Mouse (Mus musculus) intestine, embryonic 16.5 days (tissue): ENCODE data around the gene Btg2. TPM values are rescaled to one million over a fixed set of nuclear protein-coding genes. Genes with fewer than 3 reads are reported as not detected.

ENCODE experiments used
- ATAC-seq: fragments of 200-750 bp; cut with Nextera tagmentation; 2 replicates; pipeline ENCODE4 v1.8.0; 2017; ENCODE audit warnings: moderate TSS enrichment, moderate library complexity
- H3K27ac ChIP-seq: fragments of 300-500 bp; sonication (generic); 2 replicates; pipeline ENCODE4 v1.5.1; 2014; ENCODE audit warnings: mild to moderate bottlenecking, low read length
- H3K27me3 ChIP-seq: fragments of 300-500 bp; sonication (generic); replicated peaks from 2 replicates; pipeline ENCODE4 v1.6.1; 2014; ENCODE audit warnings: low read length, control low read depth, mixed read lengths; ENCODE audit not compliant: control insufficient read depth, insufficient read depth
- H3K36me3 ChIP-seq: fragments of 300-500 bp; sonication (generic); 2 replicates; pipeline ENCODE4 v1.6.1; 2014; ENCODE audit warnings: low read length, control low read depth; ENCODE audit not compliant: control insufficient read depth, insufficient read depth
- H3K4me1 ChIP-seq: fragments of 300-500 bp; sonication (generic); 2 replicates; pipeline ENCODE4 v1.6.1; 2014; ENCODE audit warnings: low read length, control low read depth, mixed read lengths; ENCODE audit not compliant: control insufficient read depth, insufficient read depth
- H3K4me2 ChIP-seq: fragments of 300-500 bp; sonication (generic); 2 replicates; pipeline ENCODE4 v1.6.1; 2014; ENCODE audit warnings: low read depth, low read length, control low read depth
- H3K4me3 ChIP-seq: fragments of 300-500 bp; sonication (generic); 2 replicates; pipeline ENCODE4 v1.5.1; 2014; ENCODE audit warnings: mild to moderate bottlenecking, low read length
- H3K9ac ChIP-seq: fragments of 300-500 bp; sonication (generic); 2 replicates; pipeline ENCODE4 v1.6.1; 2014; ENCODE audit warnings: low read depth, low read length
- H3K9me3 ChIP-seq: fragments of 300-500 bp; sonication (generic); 2 replicates; pipeline ENCODE4 v1.6.1; 2016; ENCODE audit warnings: low read length, control low read depth; ENCODE audit not compliant: control insufficient read depth
- WGBS: fragments of 180-500 bp; shearing (Covaris S2); extraction: QIAGEN DNeasy Blood & Tissue Kit; methylation state at CpG from one replicate; pipeline ENCODE4 v1.1.7; 2014; 5-methylcytosine and 5-hydroxymethylcytosine counted together
- polyA plus RNA-seq: library from polyadenylated mRNA; unstranded; fragments of >200 nt; fragmentation: Nextera tagmentation; extraction: Ambion mirVana; gene quantifications from 2 replicates; pipeline ENCODE4 v1.2.1, GENCODE M21; 2015

The Btg2 gene
- 42.9 and 43.2 TPM in 2 replicates for polyA plus RNA-seq

DNA sequence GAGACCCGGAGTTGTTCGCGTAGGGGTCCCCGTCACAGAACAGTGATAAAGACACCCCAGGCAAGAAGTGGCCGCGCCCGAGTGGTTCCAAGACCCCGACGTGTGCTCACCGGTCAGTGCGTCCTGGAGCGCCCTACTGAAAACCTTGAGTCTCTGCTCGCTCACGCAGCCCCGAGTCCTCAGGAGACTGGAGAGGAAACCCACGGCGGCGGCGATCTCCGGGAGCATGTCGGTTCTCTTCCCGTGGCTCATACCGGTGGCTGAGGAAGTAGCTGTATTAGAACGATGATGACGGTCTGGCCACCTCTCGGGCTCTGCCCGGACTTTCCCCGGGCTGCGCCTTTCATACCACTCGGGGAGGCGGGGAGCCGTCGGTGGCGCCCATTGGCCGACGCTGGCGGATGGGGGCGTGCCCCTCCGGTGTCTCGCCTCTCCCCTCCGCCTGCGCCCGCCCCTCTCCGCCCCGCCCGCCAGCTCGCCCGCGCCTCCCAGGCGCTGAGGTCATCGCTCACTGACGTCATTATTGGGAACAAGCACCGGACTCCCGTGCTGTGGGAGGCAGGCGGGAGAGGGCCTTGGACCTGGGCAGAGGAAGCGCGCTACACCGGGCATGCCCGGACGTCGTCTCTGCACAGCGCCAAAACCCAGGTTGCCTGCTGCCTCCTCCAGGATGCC lies at the start of gene Btg2:
Gene Btg2 (minus strand): TSS at position 319 of the 675 bp plus-strand sequence.
- Histone ChIP-seq H3K27ac (peak within 1 kb of the TSS; percentile 82), H3K9me3 (no peaks in the 10 kb centered on the region), H3K4me3 (peak within 1 kb of the TSS; percentile 73), H3K4me2 (peak within 1 kb of the TSS; percentile 78), H3K36me3 (no peaks in the 10 kb centered on the region), H3K9ac (peak within 1 kb of the TSS; percentile 82), H3K27me3 (no peaks in the 10 kb centered on the region), H3K4me1 (peaks cover 35% of the 10 kb centered on the region)
- WGBS = under 1% methylated on average over 61 of the region's 62 CpGs
- ATAC-seq = peak; percentile 97

GRCm38 (mm10) chr1:134122195-134122594 lies 43.3 kb upstream of the Btg2 start:
- H3K9ac ChIP-seq = no peak overlapping the region
- no peak overlapping the region for H3K4me2 ChIP-seq
- H3K4me1 ChIP-seq = no peaks in the 10 kb centered on the region
- no peak overlapping the region for H3K27ac ChIP-seq
- H3K9me3 ChIP-seq = no peaks in the 10 kb centered on the region
- WGBS = 61% methylated on average over 9 of the region's 9 CpGs
- no peaks in the 10 kb centered on the region for H3K36me3 ChIP-seq
- H3K4me3 ChIP-seq = no peak overlapping the region
- no peak for ATAC-seq
- H3K27me3 ChIP-seq = no peaks in the 10 kb centered on the region

DNA sequence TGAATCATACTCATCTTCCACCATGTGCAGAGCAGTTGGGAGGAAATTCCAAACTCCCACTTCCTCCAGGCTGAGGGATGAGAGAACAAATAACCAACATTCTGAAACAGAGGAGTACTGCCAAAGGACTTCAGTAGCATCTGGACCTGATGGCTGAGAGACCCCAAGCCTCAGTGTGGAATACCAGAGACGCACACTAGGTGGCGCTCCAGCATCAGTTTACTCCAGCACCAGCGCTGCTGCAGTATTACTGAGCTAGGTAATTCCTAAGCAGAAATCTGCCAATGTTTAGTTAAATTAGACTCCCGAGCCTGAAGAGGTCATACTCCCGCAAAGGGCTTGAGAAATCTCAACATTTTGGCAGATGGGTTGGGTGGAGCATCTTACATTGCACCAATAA lies 41.3 kb upstream of the Btg2 start:
- WGBS = 6% methylated on average over 5 of the region's 5 CpGs
- ATAC-seq = no peak

DNA sequence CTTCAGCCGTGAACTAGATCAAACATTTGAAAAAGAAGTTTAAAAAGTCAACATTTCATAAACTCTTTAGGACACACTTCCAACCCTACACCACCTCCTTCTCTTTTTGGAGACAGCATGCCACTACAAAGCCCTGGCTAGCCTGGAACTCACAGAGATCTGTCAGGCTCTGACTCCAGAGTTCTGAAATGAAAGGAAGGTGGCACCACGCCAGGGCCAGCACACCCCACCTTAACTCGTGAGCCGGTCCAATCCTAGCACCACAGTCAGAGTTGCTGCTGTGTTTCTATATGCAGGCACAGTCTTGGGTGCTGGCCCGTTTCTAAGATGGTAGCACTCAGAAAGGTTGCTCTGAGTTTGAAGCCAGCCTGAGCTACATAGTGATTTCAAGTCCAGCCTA lies 38.2 kb upstream of the Btg2 start:
- ATAC-seq = no peak
- 75% methylated on average over 5 of the region's 5 CpGs for WGBS

More for the DNA sequence above, 41.3 kb upstream of the Btg2 start:
- Histone ChIP-seq H3K9ac (no peak overlapping the region), H3K27me3 (no peaks in the 10 kb centered on the region), H3K4me2 (no peak overlapping the region), H3K27ac (no peak overlapping the region), H3K4me1 (no peaks in the 10 kb centered on the region), H3K4me3 (no peak overlapping the region), H3K36me3 (no peaks in the 10 kb centered on the region), H3K9me3 (no peaks in the 10 kb centered on the region)

GRCm38 (mm10) chr1:134115424-134115823 lies 36.5 kb upstream of the Btg2 start:
- H3K27ac ChIP-seq = no peak overlapping the region
- H3K9ac ChIP-seq = no peak overlapping the region
- no peaks in the 10 kb centered on the region for H3K36me3 ChIP-seq
- ATAC-seq = no peak
- no peaks in the 10 kb centered on the region for H3K27me3 ChIP-seq
- no peak overlapping the region for H3K4me3 ChIP-seq
- no peaks in the 10 kb centered on the region for H3K9me3 ChIP-seq
- H3K4me2 ChIP-seq = no peak overlapping the region
- 58% methylated on average over 8 of the region's 8 CpGs for WGBS
- H3K4me1 ChIP-seq = no peaks in the 10 kb centered on the region

More for the DNA sequence above, 38.2 kb upstream of the Btg2 start:
- no peak overlapping the region for H3K9ac ChIP-seq
- H3K9me3 ChIP-seq = no peaks in the 10 kb centered on the region
- H3K4me1 ChIP-seq = no peaks in the 10 kb centered on the region
- no peak overlapping the region for H3K27ac ChIP-seq
- no peaks in the 10 kb centered on the region for H3K27me3 ChIP-seq
- no peaks in the 10 kb centered on the region for H3K36me3 ChIP-seq
- no peak overlapping the region for H3K4me3 ChIP-seq
- no peak overlapping the region for H3K4me2 ChIP-seq

DNA sequence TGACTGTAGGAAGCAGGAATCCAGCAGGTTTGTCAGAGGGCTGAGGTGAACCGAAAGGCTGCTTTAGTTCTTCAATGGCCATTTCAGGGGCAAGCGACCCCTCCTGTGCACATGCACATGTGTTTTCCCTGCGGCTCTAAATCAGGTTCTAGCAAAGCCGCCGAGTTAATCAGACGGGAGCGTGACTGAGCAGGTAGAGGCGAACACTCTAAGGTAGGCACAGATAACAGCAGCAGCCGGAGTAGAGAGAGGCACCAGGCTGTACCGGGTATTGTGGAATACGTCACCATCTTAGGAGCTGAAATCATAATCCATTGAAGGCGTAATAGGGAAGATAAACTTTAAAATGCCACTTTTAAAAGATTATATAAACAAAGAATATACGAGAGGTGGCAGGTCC lies 35.8 kb upstream of the Btg2 start:
- Histone ChIP-seq H3K4me2 (no peak overlapping the region), H3K27me3 (no peaks in the 10 kb centered on the region), H3K27ac (no peak overlapping the region), H3K4me3 (no peak overlapping the region), H3K4me1 (no peaks in the 10 kb centered on the region), H3K9me3 (no peaks in the 10 kb centered on the region), H3K36me3 (no peaks in the 10 kb centered on the region), H3K9ac (no peak overlapping the region)
- no peak for ATAC-seq
- WGBS = 63% methylated on average over 13 of the region's 13 CpGs

GRCm38 (mm10) chr1:134114018-134114417 lies 35.1 kb upstream of the Btg2 start:
- no peak for ATAC-seq
- Histone ChIP-seq H3K27ac (no peak overlapping the region), H3K4me1 (no peaks in the 10 kb centered on the region), H3K4me3 (no peak overlapping the region), H3K9me3 (no peaks in the 10 kb centered on the region), H3K36me3 (no peaks in the 10 kb centered on the region), H3K27me3 (no peaks in the 10 kb centered on the region), H3K9ac (no peak overlapping the region), H3K4me2 (no peak overlapping the region)
- 81% methylated on average over 7 of the region's 7 CpGs for WGBS

DNA sequence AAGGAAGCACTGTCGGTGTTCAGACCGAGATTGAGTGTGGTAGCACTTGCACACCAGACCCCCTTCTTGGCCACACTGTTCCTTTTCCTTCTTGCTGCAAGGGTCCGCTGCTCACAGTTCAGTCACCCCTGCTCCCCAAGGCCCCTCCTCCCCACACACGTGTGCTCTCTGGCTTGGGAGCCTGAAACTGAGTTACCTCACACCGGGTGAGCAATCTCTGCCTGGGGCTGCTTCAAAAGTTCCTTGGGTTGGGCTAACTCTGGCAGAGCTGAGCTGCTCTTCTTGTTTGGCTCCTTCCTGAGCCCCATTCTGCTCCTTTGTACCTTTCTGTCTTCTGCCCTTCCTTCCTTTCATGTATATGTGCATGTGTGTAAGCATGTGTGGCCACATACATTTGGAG lies 34.6 kb upstream of the Btg2 start:
- H3K27ac ChIP-seq = no peak overlapping the region
- H3K27me3 ChIP-seq = no peaks in the 10 kb centered on the region
- no peak overlapping the region for H3K4me2 ChIP-seq
- H3K36me3 ChIP-seq = no peaks in the 10 kb centered on the region
- ATAC-seq = no peak
- H3K9me3 ChIP-seq = no peaks in the 10 kb centered on the region
- H3K9ac ChIP-seq = no peak overlapping the region
- H3K4me3 ChIP-seq = no peak overlapping the region
- H3K4me1 ChIP-seq = no peaks in the 10 kb centered on the region
- 64% methylated on average over 5 of the region's 5 CpGs for WGBS

DNA sequence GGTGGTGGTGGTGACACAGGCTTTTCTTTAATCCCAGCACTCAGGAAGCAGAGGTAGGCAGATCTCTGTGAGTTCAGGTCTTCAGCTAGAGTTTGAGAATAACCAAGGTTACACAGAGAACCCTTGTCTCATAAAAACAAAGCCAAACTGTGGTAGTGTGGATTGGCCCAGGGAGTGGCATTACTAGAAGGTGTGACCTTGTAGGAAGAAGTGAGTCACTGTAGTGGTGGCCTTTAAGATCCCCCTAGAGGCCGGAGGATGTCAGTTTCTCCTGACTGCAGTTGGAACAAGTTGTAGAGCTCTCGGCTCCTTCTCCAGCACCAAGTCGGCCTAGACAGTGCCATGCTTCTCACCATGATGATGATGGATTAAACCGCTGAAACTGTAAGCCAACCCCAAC lies 32.1 kb upstream of the Btg2 start, which contains the start of gene Chit1:
Gene Chit1 (plus strand): TSS at position 264 of the 400 bp plus-strand sequence.
- H3K27me3 ChIP-seq = no peaks in the 10 kb centered on the region
- ATAC-seq = peak; percentile 45
- H3K36me3 ChIP-seq = no peaks in the 10 kb centered on the region
- H3K9ac ChIP-seq = no peak within 1 kb of the TSS
- no peaks in the 10 kb centered on the region for H3K4me1 ChIP-seq
- no peak within 1 kb of the TSS for H3K4me2 ChIP-seq
- WGBS = 68% methylated on average over 4 of the region's 4 CpGs
- no peaks in the 10 kb centered on the region for H3K9me3 ChIP-seq
- no peak within 1 kb of the TSS for H3K4me3 ChIP-seq
- no peak within 1 kb of the TSS for H3K27ac ChIP-seq

- Histone ChIP-seq H3K9ac (no peak overlapping the region), H3K4me1 (no peaks in the 10 kb centered on the region), H3K36me3 (no peaks in the 10 kb centered on the region), H3K9me3 (no peaks in the 10 kb centered on the region), H3K27me3 (no peaks in the 10 kb centered on the region), H3K4me3 (no peak overlapping the region), H3K27ac (no peak overlapping the region), H3K4me2 (no peak overlapping the region)
- peak; percentile 61 for ATAC-seq
- 74% methylated on average over 5 of the region's 5 CpGs for WGBS
These were observed 31.5 kb upstream of the Btg2 start for GRCm38 (mm10) chr1:134110449-134110848.
